Mouse (Mus musculus) kidney, adult 11 months (tissue): ENCODE data around the gene Gprin2.

Experiments used
- DNase-seq: peaks from one replicate; pipeline ENCODE4 v3.0.0; 2022

Gprin2 gene

DNA sequence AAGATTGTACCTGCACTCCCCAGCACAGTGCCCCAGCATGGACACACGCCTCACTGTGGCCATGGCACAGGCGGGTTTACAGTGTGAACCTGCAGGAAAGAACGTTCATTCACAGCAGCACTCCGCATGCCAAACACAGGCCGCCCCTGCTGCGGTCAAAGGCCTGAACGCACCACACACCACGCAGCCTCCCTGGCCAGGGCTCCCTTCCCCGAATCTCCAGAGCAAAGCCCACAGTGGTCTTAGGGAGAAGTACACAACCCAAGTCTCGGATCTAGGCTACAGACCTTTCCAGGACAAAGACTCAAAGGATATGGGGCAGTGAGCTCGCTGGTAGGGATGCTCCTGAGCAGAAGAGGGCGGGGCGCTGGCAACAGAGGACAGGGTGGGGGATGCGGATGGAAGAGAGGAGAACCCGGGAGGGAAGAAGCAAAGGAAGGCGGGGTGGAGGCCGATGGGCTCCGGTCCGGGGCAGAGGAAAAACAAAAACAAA lies 669 bp downstream of the Gprin2 start:
- peak; percentile 10 for DNase-seq

DNA sequence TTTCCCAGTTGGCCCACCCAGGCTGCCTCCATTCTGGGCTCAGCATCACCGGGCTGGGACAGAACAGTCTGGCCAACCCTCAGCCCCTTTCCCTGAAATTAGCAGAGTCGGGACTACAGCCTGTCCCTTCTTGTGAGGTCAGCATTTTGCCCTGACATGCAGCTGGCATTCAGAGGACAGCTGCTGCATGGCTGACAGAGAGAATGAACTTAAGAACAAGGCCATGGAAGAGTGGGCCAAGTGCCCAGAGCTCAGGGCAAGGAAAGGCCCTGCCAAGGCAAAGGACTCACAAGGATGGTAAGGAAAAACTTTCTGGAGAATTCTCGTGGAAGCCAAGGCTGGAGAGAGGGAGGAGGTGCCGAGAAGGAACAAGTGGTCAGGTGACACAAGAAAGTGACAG lies 4.7 kb downstream of the Gprin2 start:
- peak; percentile 21 for DNase-seq

DNA sequence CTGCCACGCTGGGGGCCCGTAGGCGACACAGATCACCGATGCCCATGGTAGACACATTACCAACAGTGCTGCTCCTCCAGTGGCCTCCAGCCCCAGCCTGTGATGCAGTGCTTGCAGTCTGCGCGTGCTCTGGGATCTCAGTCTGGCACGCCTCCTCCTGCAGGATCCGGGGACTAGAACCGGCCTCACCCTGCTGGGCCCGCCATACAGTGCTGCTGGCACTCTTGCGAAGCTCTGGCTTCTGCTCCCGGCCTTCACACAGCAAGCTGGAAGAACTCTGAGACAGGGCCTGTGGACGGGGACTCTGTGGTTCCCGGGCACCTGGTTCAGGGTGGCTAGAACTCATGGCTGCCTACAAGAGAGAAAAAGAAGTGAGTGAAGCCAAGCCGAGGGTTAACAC lies 6.0 kb downstream of the Gprin2 start:
- DNase-seq, result no peak

DNA sequence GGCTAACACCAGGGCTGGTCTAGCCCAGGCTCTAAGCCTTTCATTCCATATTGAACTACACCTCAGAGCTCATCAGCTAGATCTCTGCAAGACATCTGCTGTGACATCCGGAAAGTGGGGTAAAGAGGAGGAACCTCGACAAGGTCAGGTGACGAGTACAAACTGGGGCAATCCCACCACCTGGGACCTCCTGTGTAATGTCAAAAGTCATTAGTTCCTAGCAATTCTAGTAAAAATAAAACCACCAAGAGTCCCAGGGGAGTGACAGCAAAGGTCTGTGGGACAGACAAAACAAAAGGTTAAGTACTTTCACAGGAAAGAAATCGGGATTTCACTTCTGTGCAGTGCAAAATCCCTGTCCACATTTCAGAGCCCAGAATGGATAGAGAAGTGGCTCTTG lies 7.6 kb downstream of the Gprin2 start:
- no peak for DNase-seq

DNA sequence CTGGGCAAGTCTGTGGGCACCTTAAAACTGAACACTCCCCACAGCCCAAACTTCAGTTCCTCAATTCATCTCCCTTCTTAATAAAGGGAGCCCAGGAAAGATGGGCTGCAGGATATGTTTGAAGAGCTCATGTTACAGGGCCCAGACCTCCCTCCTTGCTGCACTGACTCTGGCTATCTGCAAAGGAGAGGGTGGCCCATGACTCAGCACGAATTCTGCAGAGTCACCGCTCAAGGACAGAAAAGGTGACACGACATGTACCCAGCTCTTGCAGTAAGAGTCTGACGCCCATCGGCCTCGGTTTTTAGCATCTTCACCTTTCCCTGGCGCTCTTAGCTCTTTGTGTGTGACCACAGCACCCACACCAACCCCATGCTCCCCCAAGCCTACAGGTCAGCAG lies 11.1 kb downstream of the Gprin2 start:
- no peak for DNase-seq

DNA sequence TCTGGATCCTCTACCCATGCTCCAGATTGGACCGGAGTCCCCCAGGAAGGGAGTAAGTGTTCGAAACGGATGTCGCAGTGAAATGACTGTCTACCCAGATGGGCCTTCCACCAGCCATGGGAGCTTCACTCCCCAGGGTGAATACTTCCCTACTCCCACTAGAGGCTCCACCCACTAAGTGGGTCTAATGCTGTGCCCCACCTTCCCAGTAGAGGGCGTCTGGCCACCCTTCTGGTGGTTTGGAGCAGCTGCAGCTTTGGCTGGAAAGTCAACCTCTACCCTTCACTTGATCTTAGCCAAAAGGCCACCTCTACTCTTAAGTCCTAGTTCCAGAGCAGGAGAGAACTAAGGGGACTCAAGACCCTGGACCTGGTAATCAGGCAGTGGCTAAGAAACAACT lies 12.8 kb downstream of the Gprin2 start:
- peak; percentile 50 for DNase-seq

DNA sequence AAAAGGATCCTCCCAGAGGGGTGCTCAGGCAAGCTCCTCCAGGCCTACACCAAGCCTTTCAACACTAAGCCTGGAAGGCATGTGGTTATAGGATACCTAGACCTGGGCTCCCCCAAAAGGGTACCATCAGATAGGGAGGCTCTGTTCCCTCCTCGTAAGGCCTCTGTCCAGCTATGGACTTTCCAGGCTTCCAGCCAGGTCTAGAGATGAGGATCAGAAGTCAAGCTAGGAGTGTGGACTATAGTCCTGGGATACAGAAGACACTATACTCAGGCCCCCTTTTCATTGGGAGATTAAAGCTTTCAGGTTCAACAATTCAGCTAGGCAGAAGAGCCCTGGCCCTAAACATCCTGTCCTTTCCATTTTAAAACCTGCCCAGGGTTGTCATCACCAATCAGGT lies 18.4 kb downstream of the Gprin2 start:
- no peak for DNase-seq

DNA sequence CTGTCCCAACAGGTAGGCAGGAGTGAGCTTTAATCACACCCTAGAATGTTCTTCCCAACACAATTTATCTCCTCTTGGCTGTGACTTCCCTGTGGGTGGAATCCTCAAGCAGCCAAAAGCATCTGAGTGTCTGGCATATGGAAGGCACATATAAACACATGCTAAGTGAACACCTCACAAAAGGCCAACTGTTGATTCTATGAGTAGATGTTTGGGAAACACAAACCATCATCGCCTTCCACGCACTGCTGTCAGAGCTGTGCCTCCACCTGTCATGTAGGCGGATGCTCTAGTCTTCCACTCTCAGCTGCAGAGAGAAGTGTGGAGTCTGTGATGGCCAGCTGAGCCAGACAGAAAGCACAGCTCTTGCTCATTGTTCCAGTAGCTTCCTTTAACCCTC lies 22.1 kb downstream of the Gprin2 start:
- DNase-seq, result no peak

DNA sequence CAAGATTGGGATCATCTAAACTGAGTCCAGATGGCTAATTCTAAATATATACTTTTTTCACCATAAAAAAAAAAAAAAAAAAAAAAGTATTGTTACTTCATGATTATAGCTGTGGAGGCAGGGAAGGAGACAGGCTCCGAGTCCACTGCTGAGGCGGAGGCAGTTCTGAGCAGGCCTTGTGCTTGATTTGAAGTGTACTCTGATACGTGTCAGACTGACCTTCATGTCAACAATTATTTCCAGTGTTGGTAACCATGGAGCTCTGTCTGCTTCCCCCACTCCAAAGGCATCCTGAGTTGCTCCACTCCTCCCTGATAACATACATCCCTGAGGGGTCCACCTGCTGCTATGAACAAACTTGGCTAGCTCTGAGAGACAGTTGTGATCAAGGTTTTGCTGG lies 30.3 kb downstream of the Gprin2 start:
- no peak for DNase-seq

DNA sequence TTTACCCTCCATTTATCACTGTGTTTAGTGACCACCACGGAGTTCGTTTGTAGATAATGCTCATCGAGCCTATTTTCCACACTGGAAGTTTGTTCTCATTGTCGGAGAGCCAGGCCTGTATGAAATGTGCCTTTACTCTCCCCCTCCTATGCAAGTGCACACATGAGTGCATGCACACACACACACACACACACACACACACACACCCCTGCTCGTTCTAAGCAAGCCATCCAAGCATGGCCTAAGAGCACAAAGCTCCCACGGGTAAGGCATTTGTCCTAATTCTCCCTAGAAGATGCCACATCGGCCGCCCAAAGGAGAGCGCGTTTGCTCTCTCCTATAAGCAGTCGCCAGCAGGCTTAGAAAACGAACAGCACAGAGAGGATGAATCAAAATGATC lies 45.7 kb downstream of the Gprin2 start:
- DNase-seq, result no peak

DNA sequence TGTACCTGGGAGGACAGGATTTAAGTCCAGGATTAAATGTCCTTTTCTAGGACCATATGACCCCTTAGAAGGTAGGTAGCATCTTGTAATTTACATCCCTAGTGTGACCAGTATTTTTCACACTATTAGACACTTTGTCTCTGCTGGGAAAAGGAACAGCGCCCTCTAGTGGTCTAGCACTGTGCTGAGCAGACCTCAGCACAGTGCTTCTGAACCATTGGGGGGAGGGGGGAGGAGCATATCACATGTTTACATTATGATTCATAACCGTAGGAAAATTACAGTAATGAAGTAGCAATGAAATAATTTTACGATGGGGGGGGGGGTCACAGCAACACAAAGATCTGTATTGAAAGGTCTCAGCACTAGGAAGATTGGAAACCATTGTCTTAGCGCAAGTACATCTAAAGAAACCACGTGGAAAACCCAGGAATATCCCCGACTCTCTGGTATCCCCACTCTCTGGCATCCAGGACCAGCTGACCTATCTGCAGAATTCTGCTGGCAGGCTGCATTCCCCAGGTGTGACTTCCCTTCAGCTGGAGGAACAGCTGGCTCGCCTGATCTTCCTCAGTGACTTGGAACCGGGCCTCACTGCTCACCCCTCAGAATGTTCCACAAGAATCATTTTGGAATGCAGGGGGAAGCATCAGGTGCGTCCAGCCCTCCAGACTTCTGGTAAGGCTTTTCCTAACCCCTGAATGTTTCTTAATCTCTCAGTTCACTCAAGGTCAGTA lies 46.7 kb downstream of the Gprin2 start:
- DNase-seq, result no peak

DNA sequence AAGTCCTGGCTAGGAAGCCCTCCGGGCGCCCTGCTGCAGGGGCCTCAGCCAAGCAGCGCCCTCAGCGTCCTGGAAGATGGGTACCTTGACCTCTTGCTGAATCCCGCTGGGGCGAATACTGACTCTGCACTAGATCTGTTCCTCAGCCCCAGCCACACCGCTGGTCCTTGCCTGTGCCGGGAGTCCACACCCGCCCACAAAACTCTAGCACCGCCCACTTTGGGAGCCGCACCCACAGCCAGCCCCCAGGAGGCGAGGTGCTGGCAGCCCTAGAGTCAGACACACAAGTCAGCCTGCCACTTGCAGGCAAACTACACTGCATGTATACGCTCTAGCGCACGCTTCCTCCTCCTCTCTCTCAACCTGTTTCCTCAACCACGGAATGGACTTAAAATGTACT lies 49.1 kb downstream of the Gprin2 start, which contains the start of gene Npy4r:
Gene Npy4r (minus strand): TSS at position 148 of the 400 bp plus-strand sequence.
- peak; percentile 57 for DNase-seq

DNA sequence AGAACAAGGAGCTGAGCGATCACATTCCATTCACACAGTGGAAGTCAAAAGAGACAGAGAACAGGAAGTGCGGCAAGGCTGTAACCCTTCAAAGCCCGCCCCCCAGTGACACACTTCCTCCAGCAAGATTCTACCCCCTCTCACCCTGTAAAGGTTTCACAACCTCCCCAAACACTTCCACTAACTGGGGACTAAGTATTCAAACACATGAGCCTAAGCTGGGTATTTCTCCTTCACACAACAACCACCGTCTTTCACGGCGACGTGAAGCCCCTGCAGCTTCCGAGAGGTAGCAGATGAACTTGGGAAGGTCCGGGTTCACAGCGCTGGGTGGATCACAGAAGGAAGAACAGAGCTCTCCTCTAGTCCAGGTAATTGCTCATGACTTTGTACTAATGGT lies 58.5 kb downstream of the Gprin2 start:
- no peak for DNase-seq

DNA sequence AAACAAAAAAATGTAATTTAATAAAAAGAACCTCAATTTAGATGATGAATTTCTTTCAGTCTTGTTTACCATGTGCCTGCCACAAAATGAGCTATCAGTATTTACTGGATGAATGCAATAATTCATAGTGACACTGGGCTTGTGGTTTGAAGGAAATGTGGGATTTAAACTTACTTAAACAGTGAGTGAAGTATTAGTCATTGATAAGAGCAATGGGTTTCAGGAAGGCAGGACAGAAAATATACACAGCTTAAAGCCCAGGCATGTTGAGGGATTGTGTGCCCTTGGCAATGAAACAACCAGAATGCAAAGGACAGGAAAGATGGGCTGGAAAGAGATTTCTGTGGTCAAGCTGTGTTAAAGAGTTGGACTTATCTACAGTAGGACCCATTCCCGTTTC lies 59.1 kb downstream of the Gprin2 start:
- no peak for DNase-seq

DNA sequence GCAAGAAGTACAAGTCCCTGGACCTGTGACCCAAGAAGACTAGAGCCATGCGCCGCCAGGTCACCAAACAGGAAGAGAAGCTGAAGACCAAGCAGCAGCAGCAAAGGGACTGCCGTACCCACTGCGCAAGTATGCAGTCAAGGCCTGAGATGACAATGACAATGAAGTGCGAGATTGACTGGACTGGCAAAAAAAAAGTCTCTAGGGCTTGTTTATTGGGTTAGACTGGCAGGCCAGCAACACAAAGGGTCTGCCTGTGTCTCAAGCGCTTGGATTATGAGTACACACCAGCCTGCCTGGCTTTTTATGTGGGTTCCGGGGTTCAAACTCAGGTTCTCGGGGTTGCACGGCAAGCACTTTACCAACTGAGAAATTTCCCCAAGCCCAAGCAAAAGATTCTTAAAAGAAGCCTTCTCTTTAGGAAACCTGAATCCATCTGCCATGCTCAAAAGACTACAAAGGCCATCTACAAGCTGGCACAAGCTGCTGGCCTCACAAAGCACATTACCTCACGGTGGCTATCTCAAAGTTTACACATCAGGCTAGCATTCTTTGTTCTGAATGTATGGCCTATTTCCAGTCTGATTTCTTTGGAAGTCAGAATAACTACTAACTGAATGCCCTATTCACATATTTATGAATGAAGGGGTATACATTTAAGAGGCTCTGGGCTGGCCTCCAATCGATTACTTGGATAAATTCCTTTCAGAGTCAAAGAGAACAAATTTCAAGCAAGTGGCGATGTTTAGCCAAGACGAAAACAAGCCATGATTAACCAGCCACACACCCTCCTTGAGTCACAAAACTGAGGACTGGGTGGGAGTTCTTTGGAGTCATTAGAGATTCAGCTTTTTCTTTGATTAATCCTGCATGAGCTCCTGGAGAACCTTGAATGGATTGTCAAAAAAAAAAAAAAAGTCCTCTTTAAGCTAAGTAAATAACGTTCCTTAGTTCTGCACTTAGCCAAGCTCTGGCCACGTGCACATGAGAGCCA lies 61.5 kb downstream of the Gprin2 start:
- no peak for DNase-seq
